Mouse (Mus musculus) 416B (cell line): ENCODE measurements around the gene Erf.

ENCODE experiments used
- DNase-seq: peaks from one replicate; pipeline ENCODE4 v3.0.0; 2011; ENCODE audit warnings: low read depth

Gene Erf

GRCm38 (mm10) chr7:25238015-25238706, 12.4 kb downstream of the Erf start:
- peak; percentile 99 for DNase-seq

- DNase-seq, result peak; percentile 96
Measured at GRCm38 (mm10) chr7:25237249-25238014, 13.1 kb downstream of the Erf start, which contains the start of gene Gsk3a. Gene Gsk3a (minus strand): TSS chr7:25237851.

GRCm38 (mm10) chr7:25235526-25235925, 15.0 kb downstream of the Erf start:
- DNase-seq, result no peak

GRCm38 (mm10) chr7:25233061-25233460, 17.5 kb downstream of the Erf start:
- DNase-seq, result no peak

- no peak for DNase-seq
Measured at GRCm38 (mm10) chr7:25232101-25232648, 18.4 kb downstream of the Erf start.

- DNase-seq, result no peak
Measured at GRCm38 (mm10) chr7:25230690-25231285, 19.8 kb downstream of the Erf start.

- no peak for DNase-seq
Measured at GRCm38 (mm10) chr7:25227523-25228300, 22.8 kb downstream of the Erf start.

GRCm38 (mm10) chr7:25222275-25222967, 28.1 kb downstream of the Erf start:
- no peak for DNase-seq

- peak; percentile 96 for DNase-seq
Measured at GRCm38 (mm10) chr7:25221102-25221883, 29.3 kb downstream of the Erf start, which contains the start of gene Zfp526. Gene Zfp526 (plus strand): TSS chr7:25221425.

GRCm38 (mm10) chr7:25220457-25221101, 30.0 kb downstream of the Erf start, which contains the start of gene Dedd2:
Gene Dedd2 (minus strand): TSS chr7:25220615.
- peak; percentile 75 for DNase-seq

GRCm38 (mm10) chr7:25219756-25220456, 30.7 kb downstream of the Erf start:
- DNase-seq, result peak; percentile 98

- DNase-seq, result no peak
Measured at GRCm38 (mm10) chr7:25219416-25219750, 31.2 kb downstream of the Erf start.

GRCm38 (mm10) chr7:25218705-25219415, 31.7 kb downstream of the Erf start:
- DNase-seq, result peak; percentile 68

- DNase-seq, result peak; percentile 38
Measured at GRCm38 (mm10) chr7:25217653-25218395, 32.7 kb downstream of the Erf start.

- DNase-seq, result no peak
Measured at GRCm38 (mm10) chr7:25214172-25214571, 36.4 kb downstream of the Erf start.

- peak; percentile 83 for DNase-seq
Measured at GRCm38 (mm10) chr7:25213099-25213498, 37.5 kb downstream of the Erf start.

GRCm38 (mm10) chr7:25210482-25210881, 40.1 kb downstream of the Erf start:
- no peak for DNase-seq

- DNase-seq, result no peak
Measured at GRCm38 (mm10) chr7:25209161-25209622, 41.4 kb downstream of the Erf start.
